Mouse (Mus musculus) lung, embryonic 14.5 days (tissue): Measurements from ENCODE around the gene Vav1. TPM values are rescaled to one million over a fixed set of nuclear protein-coding genes. Genes with fewer than 3 reads are reported as not detected.

ENCODE experiments used
- ATAC-seq: fragments of 200-750 bp; cut with Nextera tagmentation; 2 replicates; pipeline ENCODE4 v1.8.0; 2017; ENCODE audit warnings: mild to moderate bottlenecking, moderate TSS enrichment, moderate library complexity; ENCODE audit not compliant: insufficient read depth
- DNase-seq: peaks from one replicate; pipeline ENCODE4 v3.0.0-alpha.2; 2015
- H3K27ac ChIP-seq: fragments of 300-500 bp; sonication (generic); 2 replicates; pipeline ENCODE4 v1.5.1; 2014; ENCODE audit warnings: low read depth, mild to moderate bottlenecking, moderate library complexity
- H3K27me3 ChIP-seq: fragments of 300-500 bp; sonication (generic); 2 replicates; pipeline ENCODE4 v1.6.1; 2014; ENCODE audit warnings: low read length, control low read depth; ENCODE audit not compliant: insufficient read depth
- H3K36me3 ChIP-seq: fragments of 300-500 bp; sonication (generic); 2 replicates; pipeline ENCODE4 v1.6.1; 2014; ENCODE audit warnings: control low read depth; ENCODE audit not compliant: insufficient read depth
- H3K4me1 ChIP-seq: fragments of 300-500 bp; sonication (generic); 2 replicates; pipeline ENCODE4 v1.6.1; 2014; ENCODE audit warnings: antibody characterized with exemption, control low read depth; ENCODE audit not compliant: insufficient read depth
- H3K4me2 ChIP-seq: fragments of 300-500 bp; sonication (generic); 2 replicates; pipeline ENCODE4 v1.6.1; 2014; ENCODE audit warnings: mild to moderate bottlenecking
- H3K4me3 ChIP-seq: fragments of 300-500 bp; sonication (generic); 2 replicates; pipeline ENCODE4 v1.5.1; 2014; ENCODE audit warnings: low read depth, low read length
- H3K9ac ChIP-seq: fragments of 300-500 bp; sonication (generic); 2 replicates; pipeline ENCODE4 v1.6.1; 2014
- H3K9me3 ChIP-seq: fragments of 300-500 bp; sonication (generic); 2 replicates; pipeline ENCODE4 v1.6.1; 2016; ENCODE audit warnings: low read depth, low read length, control low read depth
- CTCF ChIP-seq: IDR thresholded peaks from 2 replicates; pipeline ENCODE4 v1.5.1; 2016; ENCODE audit warnings: antibody characterized with exemption, low read depth
- WGBS: fragments of 180-500 bp; shearing (Covaris S2); extraction: QIAGEN DNeasy Blood & Tissue Kit; methylation state at CpG from one replicate; pipeline ENCODE4 v1.1.7; 2014; 5-methylcytosine and 5-hydroxymethylcytosine counted together
- polyA plus RNA-seq: library from polyadenylated mRNA; unstranded; fragments of >200 nt; fragmentation: Nextera tagmentation; extraction: Ambion mirVana; gene quantifications from 2 replicates; pipeline ENCODE4 v1.2.1, GENCODE M21; 2014

Gene Vav1
- polyA plus RNA-seq, 1 experiment from 2014 or later = 2.7 TPM

DNA sequence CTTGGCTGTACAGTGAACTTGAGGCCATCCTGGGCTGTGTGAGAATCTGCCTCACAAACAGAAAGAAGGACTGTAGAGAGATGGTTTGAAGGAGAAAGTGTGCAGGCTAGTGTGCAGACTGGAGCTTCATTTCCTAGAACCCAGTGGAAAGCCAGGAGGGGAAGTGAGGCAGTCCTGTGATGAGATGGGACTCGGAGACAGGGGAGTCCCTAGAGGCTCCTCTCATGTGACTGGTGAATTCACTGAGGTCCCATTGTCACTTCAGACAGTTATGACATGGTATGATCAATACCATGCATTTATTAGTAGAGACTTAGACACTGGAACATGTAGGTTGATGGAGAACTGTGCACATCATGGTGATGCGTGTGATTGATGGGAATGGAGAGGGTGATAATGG lies 13.4 kb downstream of the Vav1 start:
- no peaks in the 10 kb centered on the region for H3K4me1 ChIP-seq
- H3K36me3 ChIP-seq = no peaks in the 10 kb centered on the region
- 88% methylated on average over 2 of the region's 2 CpGs for WGBS
- H3K9me3 ChIP-seq = no peaks in the 10 kb centered on the region
- H3K4me3 ChIP-seq = no peak overlapping the region
- no peak overlapping the region for H3K9ac ChIP-seq
- TF ChIP-seq CTCF = no peak
- no peak overlapping the region for H3K4me2 ChIP-seq
- DNase-seq (no peak), ATAC-seq (no peak)
- H3K27me3 ChIP-seq = no peaks in the 10 kb centered on the region
- no peak overlapping the region for H3K27ac ChIP-seq

DNA sequence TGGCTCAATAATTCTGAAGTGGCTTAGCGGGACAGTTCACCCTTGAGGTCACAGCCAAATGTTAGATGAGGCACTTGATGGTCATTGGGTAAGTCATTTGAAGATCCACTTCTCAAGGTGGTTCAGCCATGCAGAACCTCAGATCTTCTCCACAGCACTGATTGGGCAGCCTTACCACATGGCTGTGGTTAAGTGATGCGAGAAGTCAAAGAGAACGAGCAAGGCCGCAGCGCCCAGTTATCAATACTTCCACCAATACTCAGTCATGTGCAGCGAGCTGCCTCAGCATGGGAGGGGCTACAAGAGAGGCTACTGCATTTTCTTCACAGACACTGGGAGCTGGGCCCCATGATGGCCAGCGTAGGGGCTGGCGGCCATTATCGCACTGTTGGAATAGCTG lies 14.1 kb downstream of the Vav1 start:
- H3K4me3 ChIP-seq = no peak overlapping the region
- no peak for TF ChIP-seq CTCF
- no peak overlapping the region for H3K9ac ChIP-seq
- no peaks in the 10 kb centered on the region for H3K27me3 ChIP-seq
- no peaks in the 10 kb centered on the region for H3K9me3 ChIP-seq
- DNase-seq (no peak), ATAC-seq (no peak)
- H3K4me2 ChIP-seq = no peak overlapping the region
- WGBS = 90% methylated on average over 9 of the region's 9 CpGs
- H3K36me3 ChIP-seq = no peaks in the 10 kb centered on the region
- no peaks in the 10 kb centered on the region for H3K4me1 ChIP-seq
- H3K27ac ChIP-seq = no peak overlapping the region

DNA sequence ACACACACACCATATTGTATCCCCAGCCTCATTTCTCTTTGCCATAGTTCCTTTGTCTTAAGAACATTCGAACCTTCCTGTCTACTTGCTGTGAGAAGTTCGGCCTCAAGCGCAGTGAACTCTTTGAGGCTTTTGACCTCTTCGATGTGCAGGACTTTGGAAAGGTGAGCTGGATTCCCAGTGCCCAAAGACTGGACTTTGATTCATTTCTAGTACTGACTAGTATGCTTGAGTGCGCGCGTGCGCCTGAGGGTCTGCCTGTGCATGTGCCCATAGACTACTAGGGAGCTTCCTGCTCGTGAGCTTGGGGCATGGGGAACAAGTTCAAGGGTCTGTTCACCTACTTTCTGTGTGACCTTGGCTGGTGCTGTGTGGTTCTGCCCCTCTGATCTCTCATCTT lies 17.0 kb downstream of the Vav1 start:
- Histone ChIP-seq H3K4me2 (no peak overlapping the region), H3K4me3 (no peak overlapping the region), H3K36me3 (no peaks in the 10 kb centered on the region), H3K27me3 (no peaks in the 10 kb centered on the region), H3K9me3 (no peaks in the 10 kb centered on the region), H3K4me1 (no peaks in the 10 kb centered on the region), H3K27ac (no peak overlapping the region), H3K9ac (no peak overlapping the region)
- ATAC-seq = no peak
- TF ChIP-seq CTCF = no peak
- 87% methylated on average over 9 of the region's 9 CpGs for WGBS
- DNase-seq = no peak

DNA sequence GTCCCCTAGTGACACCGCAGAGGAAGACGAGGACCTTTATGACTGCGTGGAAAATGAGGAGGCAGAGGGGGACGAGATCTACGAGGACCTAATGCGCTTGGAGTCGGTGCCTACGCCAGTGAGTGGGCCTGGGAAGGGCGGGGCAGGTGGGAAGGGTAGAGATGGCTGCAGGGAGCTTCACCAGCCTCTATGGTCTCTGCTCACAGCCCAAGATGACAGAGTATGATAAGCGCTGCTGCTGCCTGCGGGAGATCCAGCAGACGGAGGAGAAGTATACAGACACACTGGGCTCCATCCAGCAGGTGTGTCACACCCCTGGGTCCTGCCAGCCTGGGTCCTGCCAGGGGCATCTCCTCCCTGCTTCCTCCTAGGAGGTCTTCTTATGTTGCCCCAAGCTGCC lies 18.1 kb downstream of the Vav1 start:
- Histone ChIP-seq H3K9ac (no peak overlapping the region), H3K27me3 (no peaks in the 10 kb centered on the region), H3K4me2 (no peak overlapping the region), H3K4me1 (no peaks in the 10 kb centered on the region), H3K4me3 (no peak overlapping the region), H3K9me3 (no peaks in the 10 kb centered on the region), H3K27ac (no peak overlapping the region), H3K36me3 (no peaks in the 10 kb centered on the region)
- no peak for TF ChIP-seq CTCF
- 76% methylated on average over 12 of the region's 12 CpGs for WGBS
- ATAC-seq (no peak), DNase-seq (no peak)

DNA sequence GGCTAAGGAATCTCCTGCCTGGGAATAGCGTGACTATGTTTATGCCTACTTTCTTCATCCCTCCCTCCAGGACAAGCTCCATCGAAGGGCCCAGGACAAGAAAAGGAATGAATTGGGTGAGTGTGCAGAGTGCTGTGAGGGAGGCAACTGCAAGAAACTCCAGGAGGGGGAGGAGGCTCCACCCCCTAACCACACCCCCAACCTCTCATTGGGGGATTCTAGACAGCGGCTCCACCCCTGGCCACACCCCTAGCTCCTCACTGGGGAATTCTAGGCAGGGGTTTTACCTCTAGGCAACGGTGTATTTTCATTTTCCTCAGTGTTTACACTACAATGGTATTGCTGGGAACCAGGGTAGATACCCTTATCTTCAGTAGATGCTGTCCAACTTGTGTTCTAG lies 26.7 kb downstream of the Vav1 start:
- H3K9me3 ChIP-seq = no peaks in the 10 kb centered on the region

DNA sequence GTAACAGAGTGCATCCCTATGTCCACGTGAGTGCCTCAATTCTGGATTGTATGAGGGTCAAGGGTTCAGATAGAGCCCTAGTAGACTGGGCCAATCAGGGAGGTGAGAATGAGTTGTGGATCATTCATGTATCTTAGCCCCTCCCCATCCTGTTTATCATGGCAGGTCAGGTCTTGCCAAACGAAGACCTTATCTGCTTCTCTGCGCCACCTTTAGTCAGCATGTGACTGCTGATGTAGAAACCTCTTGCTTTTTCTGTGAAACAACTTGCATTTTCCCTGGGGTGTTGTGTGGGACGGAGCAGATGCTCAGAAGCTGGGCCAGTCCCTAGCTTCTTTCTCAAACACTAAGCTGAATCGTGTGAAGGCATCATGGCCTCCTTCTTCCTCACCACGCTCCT lies 28.2 kb downstream of the Vav1 start:
- Histone ChIP-seq H3K36me3 (no peaks in the 10 kb centered on the region), H3K27me3 (no peaks in the 10 kb centered on the region), H3K4me1 (no peaks in the 10 kb centered on the region), H3K9ac (no peak overlapping the region), H3K27ac (no peak overlapping the region), H3K4me2 (no peak overlapping the region), H3K9me3 (no peaks in the 10 kb centered on the region), H3K4me3 (no peak overlapping the region)
- no peak for ATAC-seq
- no peak for TF ChIP-seq CTCF
- no peak for DNase-seq
- WGBS = 65% methylated on average over 6 of the region's 6 CpGs

More for the DNA sequence above, 26.7 kb downstream of the Vav1 start:
- DNase-seq (no peak), ATAC-seq (no peak)
- TF ChIP-seq CTCF = no peak
- Histone ChIP-seq H3K4me2 (no peak overlapping the region), H3K4me1 (no peaks in the 10 kb centered on the region), H3K27me3 (no peaks in the 10 kb centered on the region), H3K4me3 (no peak overlapping the region), H3K27ac (no peak overlapping the region), H3K36me3 (no peaks in the 10 kb centered on the region), H3K9ac (no peak overlapping the region)
- 65% methylated on average over 4 of the region's 4 CpGs for WGBS

DNA sequence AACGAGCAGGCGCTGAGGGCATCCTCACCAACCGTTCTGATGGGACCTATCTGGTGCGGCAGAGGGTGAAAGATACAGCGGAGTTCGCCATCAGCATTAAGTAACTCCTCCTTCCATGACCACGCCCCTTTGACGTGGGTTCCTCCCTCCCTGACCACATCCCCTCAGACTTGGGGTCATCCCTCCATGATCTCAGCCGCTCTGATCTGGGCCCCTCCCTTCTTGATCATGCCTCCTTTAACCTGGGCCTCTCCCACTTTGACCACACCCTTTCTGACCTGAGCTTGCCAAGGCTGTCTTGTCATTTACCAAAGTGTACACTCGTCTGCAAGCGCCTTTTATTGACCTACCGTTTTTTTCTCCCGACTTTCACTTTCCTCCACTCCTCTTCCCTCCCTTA lies 32.9 kb downstream of the Vav1 start:
- Histone ChIP-seq H3K4me1 (no peaks in the 10 kb centered on the region), H3K4me2 (no peak overlapping the region), H3K9me3 (no peaks in the 10 kb centered on the region), H3K9ac (no peak overlapping the region), H3K27me3 (no peaks in the 10 kb centered on the region), H3K27ac (no peak overlapping the region), H3K4me3 (no peak overlapping the region), H3K36me3 (no peaks in the 10 kb centered on the region)
- 26% methylated on average over 13 of the region's 13 CpGs for WGBS
- ATAC-seq = no peak
- TF ChIP-seq CTCF = no peak
- peak; percentile 6 for DNase-seq

DNA sequence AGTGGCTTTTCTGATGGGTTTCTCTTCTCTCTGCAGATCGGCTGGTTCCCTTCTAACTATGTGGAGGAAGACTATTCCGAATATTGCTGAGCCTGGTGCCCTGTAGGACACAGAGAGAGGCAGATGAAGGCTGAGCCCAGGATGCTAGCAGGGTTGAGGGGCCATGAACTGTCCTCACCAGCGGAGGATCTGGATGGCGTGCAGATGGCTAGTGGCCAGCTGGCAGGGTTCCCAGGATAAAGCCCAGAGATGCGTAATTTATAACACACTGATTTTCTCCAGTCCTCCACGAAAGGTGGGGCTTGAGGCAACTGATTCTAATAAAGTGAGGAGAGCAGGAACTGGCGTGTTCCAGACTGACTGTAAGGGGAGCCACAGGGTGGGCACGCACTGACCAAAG lies 48.7 kb downstream of the Vav1 start:
- no peak overlapping the region for H3K4me3 ChIP-seq
- DNase-seq = peak; percentile 62
- ATAC-seq = peak; percentile 44; the same call in 1 of the 2 replicates
- H3K4me2 ChIP-seq = no peak overlapping the region
- no peaks in the 10 kb centered on the region for H3K27me3 ChIP-seq
- no peak for TF ChIP-seq CTCF
- no peaks in the 10 kb centered on the region for H3K4me1 ChIP-seq
- no peaks in the 10 kb centered on the region for H3K36me3 ChIP-seq
- no peak overlapping the region for H3K9ac ChIP-seq
- no peaks in the 10 kb centered on the region for H3K9me3 ChIP-seq
- no peak overlapping the region for H3K27ac ChIP-seq
- 34% methylated on average over 8 of the region's 8 CpGs for WGBS
